ENCODE assay signal across 8 mouse cellular contexts in genomic region chr5:137501709-137502666, GRCm38 (mm10). TPM values are rescaled to one million over a fixed set of nuclear protein-coding genes. Genes with fewer than 3 reads are reported as not detected.
DNase-seq lines count a peak whose midpoint lies in the region; ATAC-seq and TF ChIP-seq lines count a peak whose summit lies in the region.

TSS of gene Pop7 (minus strand) at chr5:137502518.

- no peaks in the 10 kb centered on the region for H3K27me3 ChIP-seq in forebrain, embryonic 10.5 days (ENCODE audit: poor library complexity, severe bottlenecking)
- H3K27me3 ChIP-seq in heart, embryonic 15.5 days = no peaks in the 10 kb centered on the region
- no peaks in the 10 kb centered on the region for H3K27me3 ChIP-seq in liver, embryonic 14.5 days (ENCODE audit: control insufficient read depth, insufficient read depth, low read length)
- H3K27me3 ChIP-seq in neural tube, embryonic 11.5 days (ENCODE audit: control insufficient read depth, insufficient read depth, low read length) = no peaks in the 10 kb centered on the region
- H3K27me3 ChIP-seq in stomach, postnatal 0 days (ENCODE audit: control insufficient read depth, insufficient read depth, low read length) = no peaks in the 10 kb centered on the region

- peak; percentile 94 for TF ChIP-seq CTCF in liver, embryonic 14.5 days (IDR thresholded peaks at IDR 0.05; ENCODE audit: low read depth)
- peak; percentile 85 for TF ChIP-seq CTCF in stomach, postnatal 0 days (IDR thresholded peaks at IDR 0.05; ENCODE audit: low read depth)

- peak within 1 kb of the TSS; percentile 94 for H3K27ac ChIP-seq in forebrain, embryonic 10.5 days
- H3K27ac ChIP-seq in heart, embryonic 15.5 days = peak within 1 kb of the TSS; percentile 99
- H3K27ac ChIP-seq in liver, embryonic 14.5 days = peak within 1 kb of the TSS; percentile 75
- H3K27ac ChIP-seq in neural tube, embryonic 11.5 days (ENCODE audit: low read depth, low read length) = peak within 1 kb of the TSS; percentile 78
- peak within 1 kb of the TSS; percentile 96 for H3K27ac ChIP-seq in stomach, postnatal 0 days (replicated peaks)

- peaks cover 25% of the 10 kb centered on the region for H3K4me1 ChIP-seq in forebrain, embryonic 10.5 days
- H3K4me1 ChIP-seq in heart, embryonic 15.5 days (replicated peaks) = peaks cover 18% of the 10 kb centered on the region
- H3K4me1 ChIP-seq in liver, embryonic 14.5 days (replicated peaks; ENCODE audit: control insufficient read depth in 2 of 2, insufficient read depth in 2 of 2, low read length in 1 of 2) = peaks cover 16 to 17% of the 10 kb centered on the region in 2 experiments
- 0 out of 2 replicates have a peak, but pooled peaks cover 3% of the 10 kb centered on the region for H3K4me1 ChIP-seq in neural tube, embryonic 11.5 days (ENCODE audit: control insufficient read depth, insufficient read depth, low read length)
- peaks cover 6% of the 10 kb centered on the region for H3K4me1 ChIP-seq in stomach, postnatal 0 days (replicated peaks; ENCODE audit: control insufficient read depth, insufficient read depth)

- H3K9me3 ChIP-seq in forebrain, embryonic 10.5 days = no peaks in the 10 kb centered on the region
- H3K9me3 ChIP-seq in heart, embryonic 15.5 days (replicated peaks) = no peaks in the 10 kb centered on the region
- H3K9me3 ChIP-seq in liver, embryonic 14.5 days (ENCODE audit: control insufficient read depth, low read length) = no peaks in the 10 kb centered on the region
- no peaks in the 10 kb centered on the region for H3K9me3 ChIP-seq in neural tube, embryonic 11.5 days (ENCODE audit: control insufficient read depth, low read length)
- H3K9me3 ChIP-seq in stomach, postnatal 0 days (ENCODE audit: control insufficient read depth, low read length) = no peaks in the 10 kb centered on the region

- peak within 1 kb of the TSS; percentile 72 for H3K9ac ChIP-seq in heart, embryonic 15.5 days
- peak within 1 kb of the TSS; percentile 78 for H3K9ac ChIP-seq in liver, embryonic 14.5 days (replicated peaks)
- H3K9ac ChIP-seq in neural tube, embryonic 11.5 days (ENCODE audit: low read length) = peak within 1 kb of the TSS; percentile 66
- H3K9ac ChIP-seq in stomach, postnatal 0 days (ENCODE audit: low read length) = peak within 1 kb of the TSS; percentile 80

- peaks cover 17% of the 10 kb centered on the region for H3K36me3 ChIP-seq in forebrain, embryonic 10.5 days (replicated peaks)
- H3K36me3 ChIP-seq in heart, embryonic 15.5 days = no peaks in the 10 kb centered on the region
- H3K36me3 ChIP-seq in liver, embryonic 14.5 days (replicated peaks; ENCODE audit: control insufficient read depth, insufficient read depth, low read depth) = no peaks in the 10 kb centered on the region
- no peaks in the 10 kb centered on the region for H3K36me3 ChIP-seq in neural tube, embryonic 11.5 days (ENCODE audit: control insufficient read depth, insufficient read depth, low read length)
- no peaks in the 10 kb centered on the region for H3K36me3 ChIP-seq in stomach, postnatal 0 days (ENCODE audit: control insufficient read depth, insufficient read depth, low read length)

- peak; percentile 68 for TF ChIP-seq EP300 in liver, embryonic 14.5 days (IDR thresholded peaks at IDR 0.05; ENCODE audit: low read depth)
- TF ChIP-seq EP300 in stomach, postnatal 0 days (optimal IDR thresholded peaks at IDR 0.05) = peak; percentile 68

- peak within 1 kb of the TSS; percentile 67 for H3K4me3 ChIP-seq in forebrain, embryonic 10.5 days
- H3K4me3 ChIP-seq in heart, embryonic 15.5 days = peak within 1 kb of the TSS; percentile 82
- H3K4me3 ChIP-seq in liver, embryonic 14.5 days (ENCODE audit: insufficient read depth in 1 of 2, low read depth in 2 of 2, low read length in 2 of 2) = peak within 1 kb of the TSS; percentile 63 to 70
- H3K4me3 ChIP-seq in neural tube, embryonic 11.5 days (ENCODE audit: low read depth, low read length) = peak within 1 kb of the TSS; percentile 50
- H3K4me3 ChIP-seq in stomach, postnatal 0 days (ENCODE audit: low read depth, low read length) = peak within 1 kb of the TSS; percentile 51

- peak; percentile 98 for ATAC-seq in heart, embryonic 15.5 days (replicated peaks; ENCODE audit: insufficient number of reproducible peaks, insufficient read depth, low FRiP score, low read depth)
- peak; percentile 91 for ATAC-seq in liver, embryonic 14.5 days (ENCODE audit: insufficient read depth)
- ATAC-seq in neural tube, embryonic 11.5 days (ENCODE audit: insufficient read depth, low FRiP score, low TSS enrichment) = peak; percentile 94
- peak; percentile 95 for ATAC-seq in stomach, postnatal 0 days (ENCODE audit: low FRiP score, low TSS enrichment)

- WGBS in forebrain, embryonic 10.5 days = 4% methylated on average over 64 of the region's 64 CpGs
- 3% methylated on average over 64 of the region's 64 CpGs for WGBS in heart, embryonic 15.5 days
- under 1% methylated on average over 64 of the region's 64 CpGs for WGBS in liver, embryonic 14.5 days (ENCODE audit: insufficient replicate concordance)
- 2% methylated on average over 64 of the region's 64 CpGs for WGBS in neural tube, embryonic 11.5 days
- WGBS in stomach, postnatal 0 days = 1% methylated on average over 64 of the region's 64 CpGs

- DNase-seq in CD8-positive naive resting alpha-beta T cell, adult 2 months (ENCODE audit: low read depth in 2 of 2, low spot score in 2 of 2) = peak; percentile 100
- DNase-seq in c-Kit-positive CD71-negative TER-119-negative erythroid progenitor cells, embryonic 14.5 days (ENCODE audit: low read depth) = peak; percentile 100
- DNase-seq in forebrain, embryonic 10.5 days (ENCODE audit: extremely low spot score, low spot score) = peak; percentile 100
- peak; percentile 99 to 100 for DNase-seq in kidney, postnatal 25 days
- DNase-seq in liver, embryonic 14.5 days (ENCODE audit: low read depth in 3 of 3, low spot score in 3 of 3) = peak; percentile 98 to 100 (median 99)
- DNase-seq in neural tube, embryonic 11.5 days (ENCODE audit: low spot score) = peak; percentile 100
- peak; percentile 100 for DNase-seq in stomach, postnatal 0 days (ENCODE audit: low spot score)

- H3K4me2 ChIP-seq in heart, embryonic 15.5 days = peak within 1 kb of the TSS; percentile 77
- peak within 1 kb of the TSS; percentile 72 for H3K4me2 ChIP-seq in liver, embryonic 14.5 days (ENCODE audit: low read depth)
- peak within 1 kb of the TSS; percentile 72 for H3K4me2 ChIP-seq in neural tube, embryonic 11.5 days (ENCODE audit: low read depth)
- peak within 1 kb of the TSS; percentile 71 for H3K4me2 ChIP-seq in stomach, postnatal 0 days (replicated peaks; ENCODE audit: low read depth)

RNA-seq across cellular contexts. Expression of gene Pop7, which starts in this region (rescaled TPM):
- polyA plus RNA-seq in forebrain, embryonic 10.5 days (2016; fragmentation: Nextera tagmentation; extraction: Ambion mirVana) = 56.1 and 59.4 TPM in 2 replicates
- 37.4 and 38.6 TPM in 2 replicates for polyA plus RNA-seq in heart, embryonic 15.5 days (2015; fragmentation: Nextera tagmentation; extraction: Ambion mirVana)
- 25.3 and 29.2 TPM in 2 replicates for polyA plus RNA-seq in liver, embryonic 14.5 days (2012; rRNA removed)
- polyA plus RNA-seq in liver, embryonic 14.5 days (2014; fragmentation: Nextera tagmentation; extraction: Ambion mirVana) = 34.6 and 36.5 TPM in 2 replicates
- 53.9 and 57.9 TPM in 2 replicates for polyA plus RNA-seq in neural tube, embryonic 11.5 days (2014; fragmentation: Nextera tagmentation; extraction: Ambion mirVana)
- 37.9 and 39.9 TPM in 2 replicates for polyA plus RNA-seq in stomach, postnatal 0 days (2015; fragmentation: Nextera tagmentation; extraction: Ambion mirVana)

Comparison
In these comparisons a context has a peak if more than half of its experiments do, and no peak if none do; other contexts are left out.
1. Peak in every context shown above with its lines: DNase-seq, ATAC-seq, H3K4me3 ChIP-seq and H3K27ac ChIP-seq.